Mouse (Mus musculus): ENCODE results near the gene Nup210. TPM values are rescaled to one million over a fixed set of nuclear protein-coding genes. Genes with fewer than 3 reads are reported as not detected.

The Nup210 gene
- polyA plus RNA-seq, 1 experiment from 2014 or later: 2.8 TPM

DNA sequence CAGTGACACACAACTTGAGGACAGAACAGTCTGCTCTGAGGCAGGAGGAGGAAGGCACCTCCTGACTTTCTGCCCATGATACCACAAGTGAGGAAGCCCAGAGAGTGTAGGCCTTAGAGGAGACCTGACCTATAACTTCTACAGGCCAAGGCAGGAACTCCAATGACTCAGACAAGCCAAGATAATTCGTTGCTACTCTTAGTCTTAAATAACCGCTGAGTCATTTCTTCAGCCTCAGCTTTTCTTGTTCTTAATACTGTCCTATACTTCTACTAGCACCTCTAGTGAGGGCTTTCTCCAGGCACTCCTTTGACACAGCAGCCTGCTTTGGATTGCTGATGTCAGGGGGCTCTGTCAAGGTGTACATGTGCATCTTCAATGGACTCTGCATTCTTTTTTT, 55.3 kb downstream of the Nup210 start:
- TF ChIP-seq CTCF (IDR thresholded peaks at IDR 0.05; ENCODE audit: low read depth): no peak
- no peaks in the 10 kb centered on the region; the same call in 1 of the 2 replicates for H3K36me3 ChIP-seq (ENCODE audit: control insufficient read depth, insufficient read depth)
- no peak overlapping the region for H3K27ac ChIP-seq (ENCODE audit: low read depth, low read length)
- H3K9ac ChIP-seq (ENCODE audit: low read depth, low read length): no peak overlapping the region
- 81% methylated on average over 2 of the region's 2 CpGs for WGBS
- H3K4me3 ChIP-seq (ENCODE audit: low read depth, low read length): no peak overlapping the region
- H3K4me1 ChIP-seq (replicated peaks; ENCODE audit: control insufficient read depth, insufficient read depth, low read length): no peaks in the 10 kb centered on the region
- no peaks in the 10 kb centered on the region for H3K9me3 ChIP-seq (ENCODE audit: control insufficient read depth)
- H3K27me3 ChIP-seq (replicated peaks; ENCODE audit: control insufficient read depth, insufficient read depth, low read length): no peaks in the 10 kb centered on the region
- no peak for ATAC-seq
- H3K4me2 ChIP-seq (replicated peaks; ENCODE audit: low read depth): no peak overlapping the region

- Histone ChIP-seq H3K9me3 (ENCODE audit: control insufficient read depth) (no peaks in the 10 kb centered on the region), H3K27me3 (replicated peaks; ENCODE audit: control insufficient read depth, insufficient read depth, low read length) (no peaks in the 10 kb centered on the region), H3K9ac (ENCODE audit: low read depth, low read length) (no peak overlapping the region), H3K4me3 (ENCODE audit: low read depth, low read length) (no peak overlapping the region), H3K36me3 (ENCODE audit: control insufficient read depth, insufficient read depth) (no peaks in the 10 kb centered on the region; the same call in 1 of the 2 replicates), H3K4me2 (replicated peaks; ENCODE audit: low read depth) (no peak overlapping the region), H3K27ac (ENCODE audit: low read depth, low read length) (no peak overlapping the region), H3K4me1 (replicated peaks; ENCODE audit: control insufficient read depth, insufficient read depth, low read length) (no peaks in the 10 kb centered on the region)
- WGBS: 41% methylated on average over 2 of the region's 2 CpGs
- peak; percentile 95 for TF ChIP-seq CTCF (IDR thresholded peaks at IDR 0.05; ENCODE audit: low read depth)
- ATAC-seq: peak; percentile 56; the same call in 1 of the 2 replicates
Measured at GRCm38 (mm10) chr6:91059711-91060110, 56.9 kb downstream of the Nup210 start.

GRCm38 (mm10) chr6:91057989-91058388, 58.6 kb downstream of the Nup210 start:
- Histone ChIP-seq H3K4me3 (ENCODE audit: low read depth, low read length) (no peak overlapping the region), H3K9me3 (ENCODE audit: control insufficient read depth) (no peaks in the 10 kb centered on the region), H3K4me1 (replicated peaks; ENCODE audit: control insufficient read depth, insufficient read depth, low read length) (no peaks in the 10 kb centered on the region), H3K36me3 (ENCODE audit: control insufficient read depth, insufficient read depth) (no peaks in the 10 kb centered on the region; the same call in 1 of the 2 replicates), H3K27me3 (replicated peaks; ENCODE audit: control insufficient read depth, insufficient read depth, low read length) (no peaks in the 10 kb centered on the region), H3K4me2 (replicated peaks; ENCODE audit: low read depth) (no peak overlapping the region), H3K9ac (ENCODE audit: low read depth, low read length) (no peak overlapping the region), H3K27ac (ENCODE audit: low read depth, low read length) (no peak overlapping the region)
- WGBS: 69% methylated on average over 2 of the region's 2 CpGs
- ATAC-seq: no peak
- no peak for TF ChIP-seq CTCF (IDR thresholded peaks at IDR 0.05; ENCODE audit: low read depth)

GRCm38 (mm10) chr6:91056348-91056747, 60.3 kb downstream of the Nup210 start:
- ATAC-seq: no peak
- H3K27me3 ChIP-seq (replicated peaks; ENCODE audit: control insufficient read depth, insufficient read depth, low read length): no peaks in the 10 kb centered on the region
- no peaks in the 10 kb centered on the region; the same call in 1 of the 2 replicates for H3K36me3 ChIP-seq (ENCODE audit: control insufficient read depth, insufficient read depth)
- H3K9ac ChIP-seq (ENCODE audit: low read depth, low read length): no peak overlapping the region
- no peak overlapping the region for H3K27ac ChIP-seq (ENCODE audit: low read depth, low read length)
- H3K4me3 ChIP-seq (ENCODE audit: low read depth, low read length): no peak overlapping the region
- H3K4me2 ChIP-seq (replicated peaks; ENCODE audit: low read depth): no peak overlapping the region
- H3K9me3 ChIP-seq (ENCODE audit: control insufficient read depth): no peaks in the 10 kb centered on the region
- H3K4me1 ChIP-seq (replicated peaks; ENCODE audit: control insufficient read depth, insufficient read depth, low read length): no peaks in the 10 kb centered on the region
- no peak for TF ChIP-seq CTCF (IDR thresholded peaks at IDR 0.05; ENCODE audit: low read depth)

DNA sequence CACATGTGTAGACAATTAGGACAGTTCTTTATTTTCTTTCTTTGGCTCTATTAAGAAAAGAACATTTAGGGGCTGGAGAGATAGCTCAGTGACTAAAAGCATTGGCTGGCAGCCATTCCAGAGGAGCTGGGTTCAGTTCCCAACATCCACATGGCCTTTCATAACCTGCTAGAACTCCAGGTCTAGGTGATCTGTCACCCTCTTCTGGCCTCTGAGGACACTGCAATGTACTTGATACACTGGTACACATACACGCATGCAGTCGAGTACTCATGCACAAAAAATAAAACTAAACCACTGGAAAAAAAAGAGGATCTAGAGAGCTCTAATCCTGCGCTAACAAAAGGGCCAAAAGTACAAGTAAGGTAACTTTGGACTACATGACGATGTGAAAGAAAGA, 64.1 kb downstream of the Nup210 start:
- no peaks in the 10 kb centered on the region for H3K4me1 ChIP-seq (replicated peaks; ENCODE audit: control insufficient read depth, insufficient read depth, low read length)
- no peaks in the 10 kb centered on the region for H3K9me3 ChIP-seq (ENCODE audit: control insufficient read depth)
- H3K4me3 ChIP-seq (ENCODE audit: low read depth, low read length): no peak overlapping the region
- H3K27me3 ChIP-seq (replicated peaks; ENCODE audit: control insufficient read depth, insufficient read depth, low read length): no peaks in the 10 kb centered on the region
- ATAC-seq: no peak
- no peak overlapping the region for H3K27ac ChIP-seq (ENCODE audit: low read depth, low read length)
- no peak overlapping the region for H3K4me2 ChIP-seq (replicated peaks; ENCODE audit: low read depth)
- WGBS: 98% methylated on average over 4 of the region's 4 CpGs
- H3K9ac ChIP-seq (ENCODE audit: low read depth, low read length): no peak overlapping the region
- H3K36me3 ChIP-seq (ENCODE audit: control insufficient read depth, insufficient read depth): no peaks in the 10 kb centered on the region; the same call in 1 of the 2 replicates
- peak; percentile 49 for TF ChIP-seq CTCF (IDR thresholded peaks at IDR 0.05; ENCODE audit: low read depth)

DNA sequence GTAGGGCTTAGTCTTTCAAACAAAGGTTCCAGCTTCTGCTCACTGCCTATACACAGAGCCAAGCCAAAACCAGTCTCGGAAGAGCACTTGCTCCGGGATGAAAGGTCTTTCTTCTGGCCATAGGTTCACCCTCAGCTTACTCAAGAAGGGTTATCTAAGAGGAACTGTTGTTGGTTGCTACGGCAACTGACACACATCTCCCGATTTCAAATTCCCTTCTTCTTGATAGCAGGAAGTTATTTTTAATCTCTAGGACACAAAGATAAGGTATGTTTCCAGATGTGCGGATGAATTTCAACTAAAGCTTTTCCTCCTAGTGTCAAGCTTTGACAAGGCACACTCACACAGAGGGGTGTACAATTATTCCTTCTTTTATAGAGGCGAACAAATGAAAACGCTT, 68.6 kb downstream of the Nup210 start:
- Histone ChIP-seq H3K9me3 (ENCODE audit: control insufficient read depth) (no peaks in the 10 kb centered on the region), H3K36me3 (ENCODE audit: control insufficient read depth, insufficient read depth) (no peaks in the 10 kb centered on the region; the same call in 1 of the 2 replicates), H3K4me2 (replicated peaks; ENCODE audit: low read depth) (no peak overlapping the region), H3K9ac (ENCODE audit: low read depth, low read length) (no peak overlapping the region), H3K4me1 (replicated peaks; ENCODE audit: control insufficient read depth, insufficient read depth, low read length) (no peaks in the 10 kb centered on the region), H3K4me3 (ENCODE audit: low read depth, low read length) (no peak overlapping the region), H3K27ac (ENCODE audit: low read depth, low read length) (no peak overlapping the region), H3K27me3 (replicated peaks; ENCODE audit: control insufficient read depth, insufficient read depth, low read length) (no peaks in the 10 kb centered on the region)
- no peak for ATAC-seq
- no peak for TF ChIP-seq CTCF (IDR thresholded peaks at IDR 0.05; ENCODE audit: low read depth)
- 62% methylated on average over 7 of the region's 7 CpGs for WGBS

- no peak overlapping the region for H3K27ac ChIP-seq (ENCODE audit: low read depth, low read length)
- TF ChIP-seq CTCF (IDR thresholded peaks at IDR 0.05; ENCODE audit: low read depth): no peak
- no peak overlapping the region for H3K4me3 ChIP-seq (ENCODE audit: low read depth, low read length)
- WGBS: 90% methylated on average over 5 of the region's 5 CpGs
- ATAC-seq: no peak
- H3K27me3 ChIP-seq (replicated peaks; ENCODE audit: control insufficient read depth, insufficient read depth, low read length): no peaks in the 10 kb centered on the region
- H3K9me3 ChIP-seq (ENCODE audit: control insufficient read depth): no peaks in the 10 kb centered on the region
- H3K4me1 ChIP-seq (replicated peaks; ENCODE audit: control insufficient read depth, insufficient read depth, low read length): no peaks in the 10 kb centered on the region
- H3K4me2 ChIP-seq (replicated peaks; ENCODE audit: low read depth): no peak overlapping the region
- no peak overlapping the region for H3K9ac ChIP-seq (ENCODE audit: low read depth, low read length)
- H3K36me3 ChIP-seq (ENCODE audit: control insufficient read depth, insufficient read depth): no peaks in the 10 kb centered on the region; the same call in 1 of the 2 replicates
Measured at GRCm38 (mm10) chr6:91047434-91047833, 69.2 kb downstream of the Nup210 start.

Data from intestine, postnatal 0 days (tissue).